Mouse (Mus musculus) heart, postnatal 0 days (tissue): ENCODE measurements around the gene Stk10. TPM values are rescaled to one million over a fixed set of nuclear protein-coding genes. Genes with fewer than 3 reads are reported as not detected.

Experiments
- ATAC-seq: fragments of 200-750 bp; cut with Nextera tagmentation; 2 replicates; pipeline ENCODE4 v1.8.0; 2017; ENCODE audit warnings: low read depth, moderate number of reproducible peaks, moderate library complexity; ENCODE audit not compliant: insufficient read depth
- DNase-seq: peaks from one replicate; pipeline ENCODE4 v3.0.0-alpha.2; 2016; ENCODE audit warnings: low spot score
- H3K27ac ChIP-seq: fragments of 300-500 bp; sonication (generic); 2 replicates; pipeline ENCODE4 v1.5.1; 2014; ENCODE audit warnings: low read depth, mild to moderate bottlenecking
- H3K27me3 ChIP-seq: fragments of 300-500 bp; sonication (generic); 2 replicates; pipeline ENCODE4 v1.6.1; 2014; ENCODE audit warnings: low read length, mixed read lengths; ENCODE audit not compliant: control insufficient read depth, insufficient read depth
- H3K36me3 ChIP-seq: fragments of 300-500 bp; sonication (generic); replicated peaks from 2 replicates; pipeline ENCODE4 v1.6.1; 2014; ENCODE audit warnings: low read length, mixed read lengths; ENCODE audit not compliant: control insufficient read depth, insufficient read depth
- H3K4me1 ChIP-seq: fragments of 300-500 bp; sonication (generic); 2 replicates; pipeline ENCODE4 v1.6.1; 2014; ENCODE audit warnings: antibody characterized with exemption; ENCODE audit not compliant: control insufficient read depth, insufficient read depth
- H3K4me2 ChIP-seq: fragments of 300-500 bp; sonication (generic); 2 replicates; pipeline ENCODE4 v1.6.1; 2014; ENCODE audit warnings: low read depth, mild to moderate bottlenecking, low read length, moderate library complexity
- H3K4me3 ChIP-seq: fragments of 300-500 bp; sonication (generic); 2 replicates; pipeline ENCODE4 v1.5.1; 2014; ENCODE audit warnings: low read depth, low read length
- H3K9ac ChIP-seq: fragments of 300-500 bp; sonication (generic); replicated peaks from 2 replicates; pipeline ENCODE4 v1.6.1; 2014; ENCODE audit warnings: low read depth, low read length, mixed read lengths
- H3K9me3 ChIP-seq: fragments of 300-500 bp; sonication (generic); replicated peaks from 2 replicates; pipeline ENCODE4 v1.6.1; 2016; ENCODE audit warnings: low read length; ENCODE audit not compliant: control insufficient read depth
- CTCF ChIP-seq: IDR thresholded peaks from 2 replicates; pipeline ENCODE4 v1.5.1; 2016; ENCODE audit warnings: antibody characterized with exemption, control low read depth, low read depth
- EP300 ChIP-seq: IDR thresholded peaks from 2 replicates; pipeline ENCODE4 v1.6.1; 2016; ENCODE audit warnings: antibody characterized with exemption, low read depth
- WGBS: fragments of 180-500 bp; shearing (Covaris S2); extraction: QIAGEN DNeasy Blood & Tissue Kit; methylation state at CpG from one replicate; pipeline ENCODE4 v1.1.7; 2014; 5-methylcytosine and 5-hydroxymethylcytosine counted together
- polyA plus RNA-seq: library from polyadenylated mRNA; unstranded; fragments of >200 nt; fragmentation: Nextera tagmentation; extraction: Ambion mirVana; gene quantifications from 2 replicates; pipeline ENCODE4 v1.2.1, GENCODE M21; 2015
- total RNA-seq: library from RNA; depleted of rRNA; stranded (reverse); fragments of >200 nt; gene quantifications from 2 replicates; pipeline ENCODE4 v1.2.3, GENCODE M21; 2014; ENCODE audit warnings: low replicate concordance; rRNA removed

The Stk10 gene
- total and polyA plus RNA-seq, 2 experiments from 2014 or later, result 1.6 to 4.3 TPM

- no peak for ATAC-seq
- WGBS, result 69% methylated on average over 1 of the region's 1 CpGs
- no peaks in the 10 kb centered on the region for H3K36me3 ChIP-seq
Observed at GRCm38 (mm10) chr11:32651723-32652122, 118.6 kb downstream of the Stk10 start.

GRCm38 (mm10) chr11:32662082-32662656 is 129.1 kb downstream of the Stk10 start:
- Histone ChIP-seq H3K4me2 (no peak overlapping the region), H3K4me1 (peaks cover 32% of the 10 kb centered on the region), H3K9me3 (no peaks in the 10 kb centered on the region), H3K27ac (peak overlapping the region; percentile 39), H3K9ac (no peak overlapping the region), H3K4me3 (no peak overlapping the region), H3K36me3 (no peaks in the 10 kb centered on the region; the same call in 1 of the 2 replicates), H3K27me3 (no peaks in the 10 kb centered on the region)
- 68% methylated on average over 1 of the region's 1 CpGs for WGBS
- ATAC-seq (no peak), DNase-seq (peak; percentile 28)
- TF ChIP-seq CTCF, result no peak
- no peak for TF ChIP-seq EP300

More at GRCm38 (mm10) chr11:32651723-32652122, 118.6 kb downstream of the Stk10 start:
- Histone ChIP-seq H3K4me2 (no peak overlapping the region), H3K27me3 (no peaks in the 10 kb centered on the region), H3K4me1 (peaks cover 31% of the 10 kb centered on the region), H3K9ac (no peak overlapping the region), H3K27ac (no peak overlapping the region), H3K9me3 (no peaks in the 10 kb centered on the region), H3K4me3 (no peak overlapping the region)
- TF ChIP-seq EP300 (no peak), CTCF (no peak)
- no peak for DNase-seq

GRCm38 (mm10) chr11:32665639-32666038 is 132.5 kb downstream of the Stk10 start:
- peaks cover 35% of the 10 kb centered on the region for H3K4me1 ChIP-seq
- ATAC-seq, result no peak
- H3K4me3 ChIP-seq, result no peak overlapping the region
- no peak for TF ChIP-seq CTCF
- TF ChIP-seq EP300, result no peak
- no peak overlapping the region for H3K9ac ChIP-seq
- H3K27me3 ChIP-seq, result no peaks in the 10 kb centered on the region
- H3K27ac ChIP-seq, result no peak overlapping the region
- DNase-seq, result no peak
- no peak overlapping the region for H3K4me2 ChIP-seq
- H3K9me3 ChIP-seq, result no peaks in the 10 kb centered on the region
- H3K36me3 ChIP-seq, result no peaks in the 10 kb centered on the region
- WGBS, result 91% methylated on average over 3 of the region's 3 CpGs

- no peak overlapping the region for H3K27ac ChIP-seq
- DNase-seq (no peak), ATAC-seq (no peak)
- no peaks in the 10 kb centered on the region for H3K27me3 ChIP-seq
- H3K36me3 ChIP-seq, result no peaks in the 10 kb centered on the region
- no peak overlapping the region for H3K4me3 ChIP-seq
- H3K9me3 ChIP-seq, result no peaks in the 10 kb centered on the region
- no peak overlapping the region for H3K9ac ChIP-seq
- peaks cover 37% of the 10 kb centered on the region for H3K4me1 ChIP-seq
- H3K4me2 ChIP-seq, result no peak overlapping the region
- TF ChIP-seq EP300, result no peak
- TF ChIP-seq CTCF, result no peak
Observed at GRCm38 (mm10) chr11:32666983-32667382, 133.9 kb downstream of the Stk10 start.

- no peak overlapping the region for H3K4me3 ChIP-seq
- TF ChIP-seq CTCF (no peak), EP300 (no peak)
- H3K9ac ChIP-seq, result no peak overlapping the region
- no peak for ATAC-seq
- no peak overlapping the region; the same call in 1 of the 2 replicates for H3K27ac ChIP-seq
- no peaks in the 10 kb centered on the region for H3K9me3 ChIP-seq
- H3K27me3 ChIP-seq, result no peaks in the 10 kb centered on the region
- no peak for DNase-seq
- no peaks in the 10 kb centered on the region for H3K36me3 ChIP-seq
- H3K4me1 ChIP-seq, result peaks cover 23% of the 10 kb centered on the region
- 77% methylated on average over 4 of the region's 4 CpGs for WGBS
- H3K4me2 ChIP-seq, result no peak overlapping the region
Observed at GRCm38 (mm10) chr11:32671480-32671879, 138.4 kb downstream of the Stk10 start.

Other genes starting within 250 kb of the Stk10 start
- gene Hba-a1, start 249.8 kb upstream of the Stk10 start, total RNA-seq, result 1,456 and 1,841 TPM in 2 replicates
- 2,150 and 3,333 TPM in 2 replicates for gene Hba-a1, start 249.8 kb upstream of the Stk10 start, polyA plus RNA-seq
- gene Hbq1b, start 246.3 kb upstream of the Stk10 start, total RNA-seq, result not detected in 2 replicates
- gene Hbq1b, start 246.3 kb upstream of the Stk10 start, polyA plus RNA-seq, result 0.38 and 0.90 TPM in 2 replicates
- gene Hba-a2, start 236.8 kb upstream of the Stk10 start, total RNA-seq, result 5,955 and 6,390 TPM in 2 replicates
- 5,218 and 8,165 TPM in 2 replicates for gene Hba-a2, start 236.8 kb upstream of the Stk10 start, polyA plus RNA-seq
- not detected in 2 replicates for gene Hbq1a, start 233.2 kb upstream of the Stk10 start, total RNA-seq
- 0.34 TPM in 1 of 2 replicates, not detected in the other for gene Hbq1a, start 233.2 kb upstream of the Stk10 start, polyA plus RNA-seq
- 12.4 and 19.0 TPM in 2 replicates for gene Sh3pxd2b, start 185.5 kb upstream of the Stk10 start, total RNA-seq
- 3.3 and 3.8 TPM in 2 replicates for gene Sh3pxd2b, start 185.5 kb upstream of the Stk10 start, polyA plus RNA-seq
- gene Ubtd2, start 77.9 kb upstream of the Stk10 start, total RNA-seq, result 22.1 and 25.0 TPM in 2 replicates
- 11.5 and 11.6 TPM in 2 replicates for gene Ubtd2, start 77.9 kb upstream of the Stk10 start, polyA plus RNA-seq
- not detected in 2 replicates for gene Efcab9, start 1.2 kb upstream of the Stk10 start, total RNA-seq
- 0.18 and 0.26 TPM in 2 replicates for gene Efcab9, start 1.2 kb upstream of the Stk10 start, polyA plus RNA-seq
- 58.3 and 80.4 TPM in 2 replicates for gene Fbxw11, start 109.4 kb downstream of the Stk10 start, total RNA-seq
- gene Fbxw11, start 109.4 kb downstream of the Stk10 start, polyA plus RNA-seq, result 40.5 and 45.9 TPM in 2 replicates